Mouse (Mus musculus) heart, embryonic 16.5 days (tissue): ENCODE measurements around the gene Cryba2. TPM values are rescaled to one million over a fixed set of nuclear protein-coding genes. Genes with fewer than 3 reads are reported as not detected.

Experiments
- ATAC-seq: fragments of 200-750 bp; cut with Nextera tagmentation; replicated peaks from 2 replicates; pipeline ENCODE4 v1.8.0; 2017; ENCODE audit warnings: moderate number of reproducible peaks; ENCODE audit not compliant: insufficient read depth, low FRiP score; ENCODE audit errors: extremely low read depth
- H3K27ac ChIP-seq: fragments of 300-500 bp; sonication (generic); 2 replicates; pipeline ENCODE4 v1.5.1; 2014; ENCODE audit warnings: mild to moderate bottlenecking, low read length, control low read depth, moderate library complexity
- H3K27me3 ChIP-seq: fragments of 300-500 bp; sonication (generic); 2 replicates; pipeline ENCODE4 v1.6.1; 2014; ENCODE audit warnings: low read length, mixed read lengths; ENCODE audit not compliant: control insufficient read depth, insufficient read depth
- H3K36me3 ChIP-seq: fragments of 300-500 bp; sonication (generic); 2 replicates; pipeline ENCODE4 v1.6.1; 2014; ENCODE audit not compliant: control insufficient read depth, insufficient read depth
- H3K4me1 ChIP-seq: fragments of 300-500 bp; sonication (generic); 2 replicates; pipeline ENCODE4 v1.6.1; 2014; ENCODE audit warnings: low read length, mixed read lengths; ENCODE audit not compliant: control insufficient read depth, insufficient read depth
- H3K4me2 ChIP-seq: fragments of 300-500 bp; sonication (generic); 2 replicates; pipeline ENCODE4 v1.6.1; 2014; ENCODE audit warnings: low read depth, mild to moderate bottlenecking, control low read depth, low read length
- H3K4me3 ChIP-seq: fragments of 300-500 bp; sonication (generic); 2 replicates; pipeline ENCODE4 v1.5.1; 2014; ENCODE audit warnings: mild to moderate bottlenecking, control low read depth, low read length
- H3K9ac ChIP-seq: fragments of 300-500 bp; sonication (generic); 2 replicates; pipeline ENCODE4 v1.6.1; 2014; ENCODE audit warnings: low read length, control low read depth
- H3K9me3 ChIP-seq: fragments of 300-500 bp; sonication (generic); replicated peaks from 2 replicates; pipeline ENCODE4 v1.6.1; 2016; ENCODE audit warnings: low read length; ENCODE audit not compliant: control insufficient read depth
- WGBS: fragments of 180-500 bp; shearing (Covaris S2); extraction: QIAGEN DNeasy Blood & Tissue Kit; methylation state at CpG from one replicate; pipeline ENCODE4 v1.1.7; 2014; 5-methylcytosine and 5-hydroxymethylcytosine counted together
- polyA plus RNA-seq: library from polyadenylated mRNA; unstranded; fragments of >200 nt; fragmentation: Nextera tagmentation; extraction: Ambion mirVana; gene quantifications from 2 replicates; pipeline ENCODE4 v1.2.1, GENCODE M21; 2015

The Cryba2 gene
- polyA plus RNA-seq, 1 experiment from 2014 or later: not detected

- Histone ChIP-seq H3K9ac (no peak overlapping the region), H3K36me3 (no peaks in the 10 kb centered on the region), H3K4me1 (peaks cover 3% of the 10 kb centered on the region; the same call in 1 of the 2 replicates), H3K27ac (no peak overlapping the region), H3K4me2 (no peak overlapping the region), H3K9me3 (no peaks in the 10 kb centered on the region), H3K27me3 (peaks cover 88% of the 10 kb centered on the region), H3K4me3 (no peak overlapping the region)
- ATAC-seq: no peak
- 6% methylated on average over 7 of the region's 8 CpGs for WGBS
Measured at GRCm38 (mm10) chr1:74891513-74891912, 1.4 kb downstream of the Cryba2 start.

- no peak within 1 kb of the TSS for H3K27ac ChIP-seq
- peak; percentile 65 for ATAC-seq
- peak within 1 kb of the TSS; percentile 38 for H3K4me3 ChIP-seq
- H3K9ac ChIP-seq: no peak within 1 kb of the TSS
- H3K9me3 ChIP-seq: no peaks in the 10 kb centered on the region
- under 1% methylated on average over 42 of the region's 43 CpGs for WGBS
- H3K36me3 ChIP-seq: no peaks in the 10 kb centered on the region
- peaks cover 88% of the 10 kb centered on the region for H3K27me3 ChIP-seq
- peak within 1 kb of the TSS; percentile 62 for H3K4me2 ChIP-seq
- H3K4me1 ChIP-seq: peaks cover 15% of the 10 kb centered on the region
Measured at GRCm38 (mm10) chr1:74885369-74886042, 7.4 kb downstream of the Cryba2 start, which contains the start of gene Fev. Gene Fev (minus strand): TSS chr1:74885419.

- Histone ChIP-seq H3K9me3 (no peaks in the 10 kb centered on the region), H3K4me2 (peak overlapping the region; percentile 62), H3K4me3 (peak overlapping the region; percentile 38), H3K27me3 (peaks cover 80% of the 10 kb centered on the region), H3K4me1 (peaks cover 15% of the 10 kb centered on the region), H3K27ac (no peak overlapping the region), H3K9ac (no peak overlapping the region), H3K36me3 (no peaks in the 10 kb centered on the region)
- 1% methylated on average over 57 of the region's 57 CpGs for WGBS
- no peak for ATAC-seq
Measured at GRCm38 (mm10) chr1:74884196-74885141, 8.5 kb downstream of the Cryba2 start.

GRCm38 (mm10) chr1:74883441-74883840, 9.5 kb downstream of the Cryba2 start:
- no peaks in the 10 kb centered on the region for H3K9me3 ChIP-seq
- peaks cover 83% of the 10 kb centered on the region for H3K27me3 ChIP-seq
- H3K4me3 ChIP-seq: no peak overlapping the region
- WGBS: 11% methylated on average over 5 of the region's 5 CpGs
- H3K27ac ChIP-seq: no peak overlapping the region
- no peaks in the 10 kb centered on the region for H3K36me3 ChIP-seq
- H3K4me1 ChIP-seq: peaks cover 15% of the 10 kb centered on the region
- ATAC-seq: no peak
- no peak overlapping the region for H3K4me2 ChIP-seq
- H3K9ac ChIP-seq: no peak overlapping the region

GRCm38 (mm10) chr1:74882828-74883227, 10.1 kb downstream of the Cryba2 start:
- peaks cover 78% of the 10 kb centered on the region for H3K27me3 ChIP-seq
- H3K9me3 ChIP-seq: no peaks in the 10 kb centered on the region
- H3K9ac ChIP-seq: no peak overlapping the region
- H3K4me3 ChIP-seq: peak overlapping the region; percentile 51
- H3K36me3 ChIP-seq: no peaks in the 10 kb centered on the region
- peak overlapping the region; percentile 70 for H3K4me2 ChIP-seq
- 9% methylated on average over 8 of the region's 8 CpGs for WGBS
- H3K4me1 ChIP-seq: peaks cover 15% of the 10 kb centered on the region
- no peak overlapping the region for H3K27ac ChIP-seq
- no peak for ATAC-seq

GRCm38 (mm10) chr1:74882055-74882734, 10.7 kb downstream of the Cryba2 start:
- ATAC-seq: no peak
- under 1% methylated on average over 60 of the region's 74 CpGs for WGBS
- H3K4me3 ChIP-seq: peak overlapping the region; percentile 51
- peaks cover 15% of the 10 kb centered on the region for H3K4me1 ChIP-seq
- peak overlapping the region; percentile 70 for H3K4me2 ChIP-seq
- no peak overlapping the region for H3K27ac ChIP-seq
- 0 out of 2 replicates have a peak overlapping the region, but pooled peaks have one; percentile 15 for H3K9ac ChIP-seq
- peaks cover 73% of the 10 kb centered on the region for H3K27me3 ChIP-seq
- H3K9me3 ChIP-seq: no peaks in the 10 kb centered on the region
- H3K36me3 ChIP-seq: no peaks in the 10 kb centered on the region

- Histone ChIP-seq H3K27me3 (peaks cover 60% of the 10 kb centered on the region), H3K4me3 (0 out of 2 replicates have a peak overlapping the region, but pooled peaks have one; percentile 11), H3K4me2 (0 out of 2 replicates have a peak overlapping the region, but pooled peaks have one; percentile 14), H3K9me3 (no peaks in the 10 kb centered on the region), H3K4me1 (peaks cover 15% of the 10 kb centered on the region), H3K27ac (no peak overlapping the region), H3K36me3 (no peaks in the 10 kb centered on the region), H3K9ac (no peak overlapping the region)
- ATAC-seq: no peak
- WGBS: 4% methylated on average over 18 of the region's 18 CpGs
Measured at GRCm38 (mm10) chr1:74880785-74881360, 12.1 kb downstream of the Cryba2 start.

- Histone ChIP-seq H3K4me3 (no peak overlapping the region), H3K27me3 (peaks cover 31% of the 10 kb centered on the region), H3K9ac (no peak overlapping the region), H3K27ac (no peak overlapping the region), H3K4me1 (peaks cover 4% of the 10 kb centered on the region), H3K4me2 (no peak overlapping the region), H3K9me3 (no peaks in the 10 kb centered on the region), H3K36me3 (no peaks in the 10 kb centered on the region)
- WGBS: 42% methylated on average over 3 of the region's 3 CpGs
- no peak for ATAC-seq
Measured at GRCm38 (mm10) chr1:74877199-74877598, 15.7 kb downstream of the Cryba2 start.
